Mouse (Mus musculus): ENCODE data around the gene Defb19. TPM values are rescaled to one million over a fixed set of nuclear protein-coding genes. Genes with fewer than 3 reads are reported as not detected.
A peak's percentile ranks its signal among the peaks of the same experiment; 100 is the strongest.

Defb19 gene
- 0.36 TPM in 1 of 2 replicates, not detected in the other for polyA plus RNA-seq (2015; fragmentation: Nextera tagmentation; extraction: Ambion mirVana)

GRCm38 (mm10) chr2:152580107-152580506, at the start of gene Defb19:
Defb19 (minus strand) TSS chr2:152580312.
- Histone ChIP-seq H3K36me3 (ENCODE audit: insufficient read depth, low read length) (no peaks in the 10 kb centered on the region), H3K27me3 (replicated peaks; ENCODE audit: insufficient read depth, low read length) (no peaks in the 10 kb centered on the region), H3K4me1 (ENCODE audit: insufficient read depth, low read depth, low read length) (no peaks in the 10 kb centered on the region), H3K9ac (replicated peaks; ENCODE audit: low read depth) (no peak within 1 kb of the TSS), H3K9me3 (ENCODE audit: low read length) (no peaks in the 10 kb centered on the region), H3K4me2 (replicated peaks; ENCODE audit: low read depth, low read length) (no peak within 1 kb of the TSS), H3K27ac (ENCODE audit: low read length) (no peak within 1 kb of the TSS), H3K4me3 (ENCODE audit: low read depth, low read length) (no peak within 1 kb of the TSS)
- no peak for DNase-seq (ENCODE audit: low spot score)
- TF ChIP-seq EP300 (IDR thresholded peaks at IDR 0.05) = no peak
- TF ChIP-seq CTCF (IDR thresholded peaks at IDR 0.05) = no peak
- ATAC-seq = no peak
- 58% methylated on average over 7 of the region's 7 CpGs for WGBS

- H3K4me1 ChIP-seq (ENCODE audit: insufficient read depth, low read depth, low read length) = no peaks in the 10 kb centered on the region
- H3K36me3 ChIP-seq (ENCODE audit: insufficient read depth, low read length) = 0 out of 2 replicates have a peak, but pooled peaks cover 3% of the 10 kb centered on the region
- TF ChIP-seq CTCF (IDR thresholded peaks at IDR 0.05) (no peak), EP300 (IDR thresholded peaks at IDR 0.05) (no peak)
- no peak overlapping the region for H3K4me3 ChIP-seq (ENCODE audit: low read depth, low read length)
- WGBS = 77% methylated on average over 6 of the region's 6 CpGs
- no peak overlapping the region for H3K4me2 ChIP-seq (replicated peaks; ENCODE audit: low read depth, low read length)
- DNase-seq (ENCODE audit: low spot score) = no peak
- no peak overlapping the region for H3K9ac ChIP-seq (replicated peaks; ENCODE audit: low read depth)
- no peaks in the 10 kb centered on the region for H3K27me3 ChIP-seq (replicated peaks; ENCODE audit: insufficient read depth, low read length)
- no peak overlapping the region for H3K27ac ChIP-seq (ENCODE audit: low read length)
- H3K9me3 ChIP-seq (ENCODE audit: low read length) = no peaks in the 10 kb centered on the region
- ATAC-seq = no peak
Observed at GRCm38 (mm10) chr2:152629904-152630303, 49.8 kb upstream of the Defb19 start.

GRCm38 (mm10) chr2:152629239-152629638, 49.1 kb upstream of the Defb19 start:
- H3K9ac ChIP-seq (replicated peaks; ENCODE audit: low read depth) = no peak overlapping the region
- H3K4me1 ChIP-seq (ENCODE audit: insufficient read depth, low read depth, low read length) = no peaks in the 10 kb centered on the region
- 0 out of 2 replicates have a peak, but pooled peaks cover under 1% of the 10 kb centered on the region for H3K36me3 ChIP-seq (ENCODE audit: insufficient read depth, low read length)
- no peaks in the 10 kb centered on the region for H3K9me3 ChIP-seq (ENCODE audit: low read length)
- TF ChIP-seq EP300 (IDR thresholded peaks at IDR 0.05) = no peak
- TF ChIP-seq CTCF (IDR thresholded peaks at IDR 0.05) = no peak
- H3K27me3 ChIP-seq (replicated peaks; ENCODE audit: insufficient read depth, low read length) = no peaks in the 10 kb centered on the region
- 52% methylated on average over 3 of the region's 3 CpGs for WGBS
- no peak overlapping the region for H3K4me3 ChIP-seq (ENCODE audit: low read depth, low read length)
- H3K4me2 ChIP-seq (replicated peaks; ENCODE audit: low read depth, low read length) = peak overlapping the region; percentile 1; the same call in 1 of the 2 replicates
- DNase-seq (ENCODE audit: low spot score) (no peak), ATAC-seq (no peak)
- no peak overlapping the region for H3K27ac ChIP-seq (ENCODE audit: low read length)

DNA sequence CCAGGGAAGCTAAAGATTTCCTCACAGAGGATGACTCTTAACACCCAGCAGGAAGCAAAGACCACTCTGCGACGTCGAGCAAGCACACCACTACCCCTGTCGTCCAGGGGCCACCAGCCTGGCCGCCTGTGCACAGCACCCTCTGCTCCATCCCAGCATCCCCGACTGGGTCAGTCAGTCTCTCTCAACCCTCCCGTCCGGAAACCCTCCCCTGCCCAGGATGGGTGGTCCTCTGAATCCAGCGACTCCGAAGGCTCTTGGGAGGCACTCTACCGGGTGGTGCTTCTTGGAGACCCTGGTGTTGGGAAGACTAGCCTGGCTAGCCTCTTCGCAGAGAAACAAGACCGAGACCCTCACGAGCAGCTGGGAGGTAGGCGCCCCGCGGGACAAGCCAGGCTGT, 48.0 kb upstream of the Defb19 start:
- Histone ChIP-seq H3K27me3 (replicated peaks; ENCODE audit: insufficient read depth, low read length) (no peaks in the 10 kb centered on the region), H3K4me3 (ENCODE audit: low read depth, low read length) (peak overlapping the region; percentile 53), H3K9me3 (ENCODE audit: low read length) (no peaks in the 10 kb centered on the region), H3K36me3 (ENCODE audit: insufficient read depth, low read length) (no peaks in the 10 kb centered on the region), H3K9ac (replicated peaks; ENCODE audit: low read depth) (peak overlapping the region; percentile 56; the same call in 1 of the 2 replicates), H3K4me1 (ENCODE audit: insufficient read depth, low read depth, low read length) (no peaks in the 10 kb centered on the region), H3K27ac (ENCODE audit: low read length) (no peak overlapping the region), H3K4me2 (replicated peaks; ENCODE audit: low read depth, low read length) (peak overlapping the region; percentile 69)
- WGBS = 45% methylated on average over 17 of the region's 17 CpGs
- ATAC-seq (no peak), DNase-seq (ENCODE audit: low spot score) (no peak)
- TF ChIP-seq EP300 (IDR thresholded peaks at IDR 0.05) (no peak), CTCF (IDR thresholded peaks at IDR 0.05) (no peak)

GRCm38 (mm10) chr2:152626774-152627591, 46.9 kb upstream of the Defb19 start, which contains the start of gene Rem1:
Rem1 (plus strand) TSS chr2:152626951.
- peak within 1 kb of the TSS; percentile 72; the same call in 1 of the 2 replicates for H3K27ac ChIP-seq (ENCODE audit: low read length)
- TF ChIP-seq CTCF (IDR thresholded peaks at IDR 0.05) (no peak), EP300 (IDR thresholded peaks at IDR 0.05) (no peak)
- WGBS = 1% methylated on average over 51 of the region's 59 CpGs
- no peaks in the 10 kb centered on the region for H3K36me3 ChIP-seq (ENCODE audit: insufficient read depth, low read length)
- peak within 1 kb of the TSS; percentile 56 for H3K9ac ChIP-seq (replicated peaks; ENCODE audit: low read depth)
- H3K4me3 ChIP-seq (ENCODE audit: low read depth, low read length) = peak within 1 kb of the TSS; percentile 53
- H3K4me1 ChIP-seq (ENCODE audit: insufficient read depth, low read depth, low read length) = no peaks in the 10 kb centered on the region
- ATAC-seq = peak; percentile 79
- DNase-seq (ENCODE audit: low spot score) = peak; percentile 61
- H3K9me3 ChIP-seq (ENCODE audit: low read length) = no peaks in the 10 kb centered on the region
- peak within 1 kb of the TSS; percentile 69 for H3K4me2 ChIP-seq (replicated peaks; ENCODE audit: low read depth, low read length)
- no peaks in the 10 kb centered on the region for H3K27me3 ChIP-seq (replicated peaks; ENCODE audit: insufficient read depth, low read length)

DNA sequence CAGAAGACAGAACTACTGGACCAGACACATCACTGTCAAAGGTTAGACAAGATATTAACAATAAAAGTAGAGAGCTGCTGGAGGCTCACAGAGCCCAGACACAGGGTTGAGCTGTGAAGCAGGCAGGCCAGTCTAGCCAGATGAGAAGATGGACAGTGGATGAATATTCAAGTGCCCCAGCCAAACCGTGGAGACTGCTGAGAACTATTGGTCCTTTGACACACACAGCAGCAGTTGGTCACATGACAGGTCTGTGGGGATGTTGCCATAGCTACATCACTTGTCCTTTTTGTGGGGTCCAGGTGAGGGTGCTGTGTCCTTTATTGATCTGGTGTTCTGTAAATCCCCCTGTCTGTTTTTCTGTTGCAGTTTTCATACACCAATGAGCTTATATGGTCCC, 45.1 kb upstream of the Defb19 start:
- H3K4me2 ChIP-seq (replicated peaks; ENCODE audit: low read depth, low read length) = no peak overlapping the region
- no peak overlapping the region for H3K27ac ChIP-seq (ENCODE audit: low read length)
- no peaks in the 10 kb centered on the region for H3K27me3 ChIP-seq (replicated peaks; ENCODE audit: insufficient read depth, low read length)
- no peaks in the 10 kb centered on the region for H3K4me1 ChIP-seq (ENCODE audit: insufficient read depth, low read depth, low read length)
- no peak overlapping the region for H3K9ac ChIP-seq (replicated peaks; ENCODE audit: low read depth)
- TF ChIP-seq CTCF (IDR thresholded peaks at IDR 0.05) (no peak), EP300 (IDR thresholded peaks at IDR 0.05) (no peak)
- DNase-seq (ENCODE audit: low spot score) (no peak), ATAC-seq (no peak)
- 13% methylated on average over 1 of the region's 1 CpGs for WGBS
- H3K4me3 ChIP-seq (ENCODE audit: low read depth, low read length) = no peak overlapping the region
- H3K9me3 ChIP-seq (ENCODE audit: low read length) = no peaks in the 10 kb centered on the region
- no peaks in the 10 kb centered on the region for H3K36me3 ChIP-seq (ENCODE audit: insufficient read depth, low read length)
